Mouse (Mus musculus) lung, postnatal 0 days (tissue): ENCODE results near the gene Aqp9.

ENCODE experiments used
- CTCF ChIP-seq: IDR thresholded peaks from 2 replicates; pipeline ENCODE4 v1.5.1; 2016; ENCODE audit warnings: antibody characterized with exemption, mild to moderate bottlenecking
- EP300 ChIP-seq: IDR thresholded peaks from 2 replicates; pipeline ENCODE4 v1.6.1; 2016; ENCODE audit warnings: antibody characterized with exemption, mild to moderate bottlenecking, control low read depth

DNA sequence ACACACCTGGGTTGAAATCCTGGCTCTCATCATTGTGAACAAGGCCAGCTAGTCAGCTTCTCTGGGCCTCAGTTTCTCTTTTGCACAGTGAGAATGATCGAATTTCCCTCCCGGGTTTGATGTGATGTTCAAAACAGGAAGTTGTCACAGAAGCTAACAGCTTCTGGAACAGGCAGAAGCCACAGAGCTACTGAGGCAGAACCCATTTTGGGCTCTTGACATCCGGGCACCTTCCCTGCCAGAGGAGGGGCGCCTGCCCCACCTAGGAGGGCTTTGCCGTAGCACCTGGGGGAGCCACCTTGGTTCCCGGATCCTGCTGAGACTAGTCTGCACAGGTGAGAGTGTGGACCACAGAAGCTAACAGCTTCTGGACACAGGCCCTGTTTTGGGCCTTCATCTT lies 74.4 kb downstream of the Aqp9 start:
- TF ChIP-seq CTCF (no peak), EP300 (no peak)
